7 mouse cellular contexts compared by ENCODE assay signal in genomic region chr4:45513791-45514293, GRCm38 (mm10). TPM values are rescaled to one million over a fixed set of nuclear protein-coding genes. Genes with fewer than 3 reads are reported as not detected.
A peak's percentile ranks its signal among the peaks of the same experiment; 100 is the strongest.
DNase-seq lines count a peak whose midpoint lies in the region; ATAC-seq and TF ChIP-seq lines count a peak whose summit lies in the region.

No protein-coding gene starts in this region.

- in situ Hi-C loops in ES-E14 (cut with MboI; ENCODE audit: low sequenced_read_pairs in 2 of 2, unreplicated experiment in 2 of 2), result no loop called here

- no peak overlapping the region for H3K9ac ChIP-seq in ES-E14 (ENCODE audit: insufficient read depth, low read depth, low read length, poor library complexity, severe bottlenecking)
- H3K9ac ChIP-seq in intestine, postnatal 0 days (ENCODE audit: low read depth, low read length), result no peak overlapping the region
- H3K9ac ChIP-seq in neural tube, embryonic 14.5 days (replicated peaks; ENCODE audit: low read depth, low read length), result peak overlapping the region; percentile 32; the same call in 1 of the 2 replicates

- 0 out of 2 replicates have a peak overlapping the region, but pooled peaks have one; percentile 15 for H3K27ac ChIP-seq in ES-E14 (ENCODE audit: insufficient read depth, low read depth, low read length, poor library complexity, severe bottlenecking)
- H3K27ac ChIP-seq in intestine, postnatal 0 days (ENCODE audit: low read depth, low read length), result peak overlapping the region; percentile 64; the same call in 1 of the 2 replicates
- H3K27ac ChIP-seq in neural tube, embryonic 14.5 days (ENCODE audit: low read depth, low read length), result peak overlapping the region; percentile 39; the same call in 1 of the 2 replicates
- H3K27ac ChIP-seq in cerebellum, adult 2 months (ENCODE audit: insufficient read depth, low read length), result no peak overlapping the region

- ATAC-seq in granulocyte monocyte progenitor cell, adult 5-6 weeks (replicated peaks; ENCODE audit: poor library complexity, severe bottlenecking), result peak; percentile 72
- peak; percentile 72 for ATAC-seq in intestine, postnatal 0 days
- ATAC-seq in neural tube, embryonic 14.5 days (ENCODE audit: low read depth), result peak; percentile 67; the same call in 1 of the 2 replicates

- H3K27me3 ChIP-seq in intestine, postnatal 0 days (replicated peaks; ENCODE audit: control insufficient read depth, insufficient read depth, low read length), result no peaks in the 10 kb centered on the region
- no peaks in the 10 kb centered on the region for H3K27me3 ChIP-seq in neural tube, embryonic 14.5 days (ENCODE audit: control insufficient read depth, insufficient read depth, low read length)
- H3K27me3 ChIP-seq in cerebellum, adult 2 months (ENCODE audit: control insufficient read depth, insufficient read depth, low read length), result no peaks in the 10 kb centered on the region; the same call in 1 of the 2 replicates

- peak; percentile 30; the same call in 1 of the 2 replicates for TF ChIP-seq POLR2A in lung, adult 2 months (IDR thresholded peaks at IDR 0.05; ENCODE audit: borderline replicate concordance, extremely low read depth, low read depth, low read length)
- TF ChIP-seq POLR2A in cerebellum, adult 2 months (IDR thresholded peaks at IDR 0.05; ENCODE audit: borderline replicate concordance, insufficient read depth, low read length), result no peak

- WGBS in intestine, postnatal 0 days, result 1% methylated on average over 10 of the region's 10 CpGs
- WGBS in lung, adult 2 months, result 3% methylated on average over 10 of the region's 10 CpGs
- under 1% methylated on average over 9 of the region's 10 CpGs for WGBS in neural tube, embryonic 14.5 days
- 51% methylated on average over 10 of the region's 10 CpGs for WGBS in cerebellum, adult 2 months

- no peaks in the 10 kb centered on the region; the same call in 1 of the 2 replicates for H3K36me3 ChIP-seq in ES-E14 (ENCODE audit: control insufficient read depth, insufficient read depth, low read length, poor library complexity, severe bottlenecking)
- H3K36me3 ChIP-seq in intestine, postnatal 0 days (ENCODE audit: control insufficient read depth, insufficient read depth), result no peaks in the 10 kb centered on the region
- H3K36me3 ChIP-seq in neural tube, embryonic 14.5 days (ENCODE audit: control insufficient read depth, insufficient read depth, low read length), result no peaks in the 10 kb centered on the region

- DNase-seq in ES-E14 (ENCODE audit: low read depth, low spot score), result peak; percentile 87
- DNase-seq in adrenal gland, postnatal 14 days, result peak; percentile 77
- DNase-seq in lung, adult 2 months, result no peak
- no peak for DNase-seq in cerebellum, adult 2 months

- peaks cover 0 to 33% of the 10 kb centered on the region in 2 experiments; a peak in 3 of 4 replicates for H3K4me1 ChIP-seq in ES-E14 (ENCODE audit: control insufficient read depth in 2 of 2, insufficient read depth in 2 of 2, low read length in 2 of 2, poor library complexity in 1 of 2)
- H3K4me1 ChIP-seq in intestine, postnatal 0 days (replicated peaks; ENCODE audit: control insufficient read depth, insufficient read depth, low read length), result peaks cover 26% of the 10 kb centered on the region
- peaks cover 23% of the 10 kb centered on the region for H3K4me1 ChIP-seq in lung, adult 2 months (ENCODE audit: control insufficient read depth, insufficient read depth, low read length)
- peaks cover 22% of the 10 kb centered on the region for H3K4me1 ChIP-seq in neural tube, embryonic 14.5 days (ENCODE audit: control insufficient read depth, insufficient read depth, low read length)
- H3K4me1 ChIP-seq in cerebellum, adult 2 months (ENCODE audit: control insufficient read depth, insufficient read depth, low read length), result peaks cover 9% of the 10 kb centered on the region

- H3K4me2 ChIP-seq in intestine, postnatal 0 days (replicated peaks; ENCODE audit: low read depth), result peak overlapping the region; percentile 30
- peak overlapping the region; percentile 8; the same call in 1 of the 2 replicates for H3K4me2 ChIP-seq in neural tube, embryonic 14.5 days (ENCODE audit: low read depth, low read length)

- TF ChIP-seq CTCF in intestine, postnatal 0 days (IDR thresholded peaks at IDR 0.05; ENCODE audit: low read depth), result no peak
- TF ChIP-seq CTCF in lung, adult 2 months (IDR thresholded peaks at IDR 0.05; ENCODE audit: insufficient read depth, low read length), result no peak
- no peak for TF ChIP-seq CTCF in cerebellum, adult 2 months (IDR thresholded peaks at IDR 0.05; ENCODE audit: borderline replicate concordance, insufficient read depth, low read depth, low read length)

- no peak overlapping the region for H3K4me3 ChIP-seq in ES-E14 (ENCODE audit: insufficient read depth in 1 of 2, low read depth in 1 of 2, low read length in 2 of 2, poor library complexity in 1 of 2, severe bottlenecking in 1 of 2)
- H3K4me3 ChIP-seq in intestine, postnatal 0 days (ENCODE audit: low read depth, low read length), result no peak overlapping the region
- no peak overlapping the region for H3K4me3 ChIP-seq in lung, adult 2 months (replicated peaks; ENCODE audit: extremely low read depth, low read depth, low read length)
- no peak overlapping the region for H3K4me3 ChIP-seq in neural tube, embryonic 14.5 days (ENCODE audit: low read depth, low read length)
- H3K4me3 ChIP-seq in cerebellum, adult 2 months (replicated peaks; ENCODE audit: insufficient read depth, low read depth, low read length), result no peak overlapping the region

- H3K9me3 ChIP-seq in ES-E14 (ENCODE audit: control insufficient read depth, insufficient read depth, low read depth, low read length), result no peaks in the 10 kb centered on the region
- no peaks in the 10 kb centered on the region for H3K9me3 ChIP-seq in intestine, postnatal 0 days (ENCODE audit: control insufficient read depth)
- no peaks in the 10 kb centered on the region for H3K9me3 ChIP-seq in neural tube, embryonic 14.5 days (ENCODE audit: control insufficient read depth, low read length)

TF ChIP-seq in ES-E14, 5 proteins besides CTCF, POLR2A, EP300 and RAD21:
- TF ChIP-seq MAFK (IDR thresholded peaks at IDR 0.05; ENCODE audit: insufficient read depth, low read depth, low read length) (peak; percentile 22), CHD2 (IDR thresholded peaks at IDR 0.05; ENCODE audit: low read depth, low read length) (no peak)

RNA-seq across cellular contexts. Expression of gene Shb, which starts 18.4 kb away (rescaled TPM):
- 15.0 and 15.9 TPM in 2 replicates for total RNA-seq in ES-E14 (2012; rRNA removed)
- 71.2 and 76.8 TPM in 2 replicates for total RNA-seq in adrenal gland, postnatal 14 days (2021)
- 0.49 and 1.1 TPM in 2 replicates for total RNA-seq in granulocyte monocyte progenitor cell, adult 5-6 weeks (2014; fragmentation: Nextera tagmentation)
- total RNA-seq in granulocyte monocyte progenitor cell, adult 5-6 weeks (2017), result 0.72 and 2.2 TPM in 2 replicates
- polyA plus RNA-seq in intestine, postnatal 0 days (2015; fragmentation: Nextera tagmentation; extraction: Ambion mirVana), result 7.2 and 7.5 TPM in 2 replicates
- 36.2 and 37.7 TPM in 2 replicates for polyA plus RNA-seq in lung, adult 2 months (2012; rRNA removed)
- polyA plus RNA-seq in neural tube, embryonic 14.5 days (2014; fragmentation: Nextera tagmentation; extraction: Ambion mirVana), result 4.4 and 6.2 TPM in 2 replicates
- 7.1 and 8.3 TPM in 2 replicates for polyA plus RNA-seq in cerebellum, adult 2 months (2012; rRNA removed)

Comparison
In these comparisons a context has a peak if more than half of its experiments do, and no peak if none do; other contexts are left out.
1. DNase-seq: peak in ES-E14 (single experiment) and adrenal gland, postnatal 14 days (single experiment); none in lung, adult 2 months (single experiment) and cerebellum, adult 2 months (0 of 2).
2. Peak in every context shown above with its lines, with median percentiles within 50 percentile points of each other: ATAC-seq.